Mouse (Mus musculus): ENCODE data around the gene Gtdc1. TPM values are rescaled to one million over a fixed set of nuclear protein-coding genes. Genes with fewer than 3 reads are reported as not detected.

Gtdc1 gene
- polyA plus RNA-seq, 1 experiment: 2.2 TPM

- 1% methylated on average over 79 of the region's 95 CpGs for WGBS
- peak; percentile 66 for DNase-seq (ENCODE audit: low read depth, low spot score)
Measured at GRCm38 (mm10) chr2:44926683-44927481, 575 bp downstream of the Gtdc1 start.

GRCm38 (mm10) chr2:44926167-44926682, 1.2 kb downstream of the Gtdc1 start:
- no peak for DNase-seq (ENCODE audit: low read depth, low spot score)
- WGBS: 2% methylated on average over 17 of the region's 17 CpGs

GRCm38 (mm10) chr2:44924618-44925017, 2.8 kb downstream of the Gtdc1 start:
- no peak for DNase-seq (ENCODE audit: low read depth, low spot score)

- DNase-seq (ENCODE audit: low read depth, low spot score): no peak
- 70% methylated on average over 8 of the region's 8 CpGs for WGBS
Measured at GRCm38 (mm10) chr2:44923056-44923883, 4.2 kb downstream of the Gtdc1 start.

- no peak for DNase-seq (ENCODE audit: low read depth, low spot score)
- whole genome bisulfite sequencing: 93% methylated on average over 2 of the region's 2 CpGs
Measured at GRCm38 (mm10) chr2:44922500-44922899, 5.0 kb downstream of the Gtdc1 start.

GRCm38 (mm10) chr2:44920471-44920870, 7.0 kb downstream of the Gtdc1 start:
- 42% methylated on average over 3 of the region's 3 CpGs for WGBS

GRCm38 (mm10) chr2:44919326-44919725, 8.1 kb downstream of the Gtdc1 start:
- DNase-seq (ENCODE audit: low read depth, low spot score): no peak
- 58% methylated on average over 1 of the region's 1 CpGs for WGBS

More at GRCm38 (mm10) chr2:44920471-44920870, 7.0 kb downstream of the Gtdc1 start:
- peak; percentile 36 for DNase-seq (ENCODE audit: low read depth, low spot score)

GRCm38 (mm10) chr2:44918737-44919136, 8.7 kb downstream of the Gtdc1 start:
- 95% methylated on average over 2 of the region's 2 CpGs for WGBS
- no peak for DNase-seq (ENCODE audit: low read depth, low spot score)

- no peak for DNase-seq (ENCODE audit: low read depth, low spot score)
Measured at GRCm38 (mm10) chr2:44916286-44916685, 11.2 kb downstream of the Gtdc1 start.

- 89% methylated on average over 1 of the region's 1 CpGs for WGBS
- no peak for DNase-seq (ENCODE audit: low read depth, low spot score)
Measured at GRCm38 (mm10) chr2:44897801-44898200, 29.7 kb downstream of the Gtdc1 start.

- WGBS: 43% methylated on average over 2 of the region's 2 CpGs
- no peak for DNase-seq (ENCODE audit: low read depth, low spot score)
Measured at GRCm38 (mm10) chr2:44873718-44874117, 53.7 kb downstream of the Gtdc1 start.

- DNase-seq (ENCODE audit: low read depth, low spot score): no peak
Measured at GRCm38 (mm10) chr2:44864726-44865125, 62.7 kb downstream of the Gtdc1 start.

- WGBS: 90% methylated on average over 2 of the region's 2 CpGs
- no peak for DNase-seq (ENCODE audit: low read depth, low spot score)
Measured at GRCm38 (mm10) chr2:44854475-44854874, 73.0 kb downstream of the Gtdc1 start.

- DNase-seq (ENCODE audit: low read depth, low spot score): no peak
Measured at GRCm38 (mm10) chr2:44849666-44850065, 77.8 kb downstream of the Gtdc1 start.

- DNase-seq (ENCODE audit: low read depth, low spot score): no peak
- WGBS: 74% methylated on average over 1 of the region's 1 CpGs
Measured at GRCm38 (mm10) chr2:44848156-44848555, 79.3 kb downstream of the Gtdc1 start.

- DNase-seq (ENCODE audit: low read depth, low spot score): no peak
- 65% methylated on average over 4 of the region's 4 CpGs for WGBS
Measured at GRCm38 (mm10) chr2:44845424-44845823, 82.0 kb downstream of the Gtdc1 start.

- no peak for DNase-seq (ENCODE audit: low read depth, low spot score)
- 74% methylated on average over 2 of the region's 2 CpGs for WGBS
Measured at GRCm38 (mm10) chr2:44829753-44830152, 97.7 kb downstream of the Gtdc1 start.

GRCm38 (mm10) chr2:44829346-44829745, 98.1 kb downstream of the Gtdc1 start:
- WGBS: 72% methylated on average over 2 of the region's 2 CpGs
- no peak for DNase-seq (ENCODE audit: low read depth, low spot score)

- whole genome bisulfite sequencing: 91% methylated on average over 3 of the region's 3 CpGs
Measured at GRCm38 (mm10) chr2:44826609-44827008, 100.8 kb downstream of the Gtdc1 start.

GRCm38 (mm10) chr2:44817787-44818186, 109.7 kb downstream of the Gtdc1 start:
- no peak for DNase-seq (ENCODE audit: low read depth, low spot score)

More at GRCm38 (mm10) chr2:44826609-44827008, 100.8 kb downstream of the Gtdc1 start:
- DNase-seq (ENCODE audit: low read depth, low spot score): no peak

- DNase-seq (ENCODE audit: low read depth, low spot score): no peak
- WGBS: 73% methylated on average over 3 of the region's 3 CpGs
Measured at GRCm38 (mm10) chr2:44813729-44814128, 113.7 kb downstream of the Gtdc1 start.
